Mouse (Mus musculus) brain, embryonic 14.5 days (tissue): ENCODE data around the gene Cacna2d1. TPM values are rescaled to one million over a fixed set of nuclear protein-coding genes. Genes with fewer than 3 reads are reported as not detected.

Source experiments
- DNase-seq: peaks from one replicate; pipeline ENCODE4 v3.0.0-alpha.2; 2011; ENCODE audit warnings: low read depth
- CTCF ChIP-seq: fragments of 200-500 bp; IDR thresholded peaks from 2 replicates; pipeline ENCODE4 v1.5.1; 2012; ENCODE audit warnings: inconsistent platforms, mild to moderate bottlenecking, moderate library complexity, borderline replicate concordance; ENCODE audit not compliant: insufficient read depth, insufficient read length; ENCODE audit errors: extremely low read depth
- POLR2A ChIP-seq: fragments of 200-500 bp; IDR thresholded peaks from 2 replicates; pipeline ENCODE4 v1.6.1; 2012; ENCODE audit warnings: mild to moderate bottlenecking, inconsistent platforms, borderline replicate concordance; ENCODE audit not compliant: poor library complexity, insufficient read depth, insufficient read length, severe bottlenecking; ENCODE audit errors: extremely low read depth
- polyA plus RNA-seq: library from polyadenylated mRNA; depleted of rRNA; stranded (reverse); fragments of >200 nt; gene quantifications from 2 replicates; pipeline ENCODE4 v1.2.3, GENCODE M21; 2012

The Cacna2d1 gene
- polyA plus RNA-seq, 1 experiment: 43.3 TPM

GRCm38 (mm10) chr5:15959760-15960159 is 25.3 kb downstream of the Cacna2d1 start:
- no peak for TF ChIP-seq POLR2A
- TF ChIP-seq CTCF: no peak
- DNase-seq: no peak

GRCm38 (mm10) chr5:15961866-15962265 is 27.4 kb downstream of the Cacna2d1 start:
- TF ChIP-seq CTCF (no peak), POLR2A (no peak)
- DNase-seq: peak; percentile 84

- no peak for DNase-seq
- TF ChIP-seq CTCF (no peak), POLR2A (no peak)
Observed at GRCm38 (mm10) chr5:15966888-15967287, 32.4 kb downstream of the Cacna2d1 start.

- no peak for TF ChIP-seq CTCF
- TF ChIP-seq POLR2A: no peak
- DNase-seq: no peak
Observed at GRCm38 (mm10) chr5:15971821-15972220, 37.3 kb downstream of the Cacna2d1 start.

- DNase-seq: no peak
- TF ChIP-seq POLR2A: no peak
Observed at GRCm38 (mm10) chr5:15972351-15972750, 37.9 kb downstream of the Cacna2d1 start.

GRCm38 (mm10) chr5:15974652-15975051 is 40.2 kb downstream of the Cacna2d1 start:
- TF ChIP-seq CTCF (no peak), POLR2A (no peak)
- DNase-seq: peak; percentile 26

- TF ChIP-seq CTCF: no peak
- TF ChIP-seq POLR2A: no peak
- DNase-seq: no peak
Observed at GRCm38 (mm10) chr5:15979225-15979624, 44.7 kb downstream of the Cacna2d1 start.

GRCm38 (mm10) chr5:15982573-15982972 is 48.1 kb downstream of the Cacna2d1 start:
- TF ChIP-seq CTCF: no peak
- TF ChIP-seq POLR2A: no peak
- DNase-seq: no peak

GRCm38 (mm10) chr5:15983354-15983753 is 48.9 kb downstream of the Cacna2d1 start:
- TF ChIP-seq CTCF (no peak), POLR2A (no peak)
- DNase-seq: no peak

- no peak for DNase-seq
- no peak for TF ChIP-seq CTCF
- TF ChIP-seq POLR2A: no peak
Observed at GRCm38 (mm10) chr5:15985228-15985858, 50.9 kb downstream of the Cacna2d1 start.

- TF ChIP-seq CTCF (no peak), POLR2A (no peak)
- DNase-seq: peak; percentile 85
Observed at GRCm38 (mm10) chr5:15985901-15986300, 51.4 kb downstream of the Cacna2d1 start.

- DNase-seq: peak; percentile 74
- TF ChIP-seq POLR2A (no peak), CTCF (no peak)
Observed at GRCm38 (mm10) chr5:15991428-15992139, 57.1 kb downstream of the Cacna2d1 start.

- DNase-seq: peak; percentile 79
- TF ChIP-seq POLR2A (no peak), CTCF (no peak)
Observed at GRCm38 (mm10) chr5:15993252-15993944, 58.9 kb downstream of the Cacna2d1 start.
